Mouse (Mus musculus) kidney, adult 10 weeks (tissue): ENCODE data around the gene Il18bp. TPM values are rescaled to one million over a fixed set of nuclear protein-coding genes. Genes with fewer than 3 reads are reported as not detected.

ENCODE experiments used
- polyA plus RNA-seq: library from polyadenylated mRNA; stranded (reverse); fragments of 350-450 nt; fragmentation: Illumina TruSeq; extraction: RNeasy Lipid Tissue Mini Kit (QIAGEN cat#74804); gene quantifications from one replicate; pipeline ENCODE4 v1.2.3, GENCODE M21; 2014; ENCODE audit warnings: low read depth, low replicate concordance

Gene Il18bp
- 9.1 TPM for polyA plus RNA-seq

GRCm38 (mm10) chr7:102018590-102018989 is at the start of gene Il18bp:
TSS of gene Il18bp (minus strand) at chr7:102018690.

GRCm38 (mm10) chr7:102065046-102065891 is 46.8 kb upstream of the Il18bp start, which contains the start of the genes Rnf121, Xndc1 and Xntrpc:
TSS of gene Rnf121 (minus strand) at chr7:102065469.
TSS of gene Xndc1 (plus strand) at chr7:102065511.
TSS of gene Xntrpc (plus strand) at chr7:102065713.

Other genes starting within 250 kb of the Il18bp start
- not detected for gene Phox2a, start 200.4 kb downstream of the Il18bp start, polyA plus RNA-seq
- gene Inppl1, start 180.5 kb downstream of the Il18bp start, polyA plus RNA-seq, result 25.5 TPM
- not detected for gene Folr2, start 161.5 kb downstream of the Il18bp start, polyA plus RNA-seq
- 16.7 TPM for gene Anapc15, start 155.0 kb downstream of the Il18bp start, polyA plus RNA-seq
- 65.8 TPM for gene Folr1, start 147.9 kb downstream of the Il18bp start, polyA plus RNA-seq
- 9.7 TPM for gene Lamtor1, start 112.8 kb downstream of the Il18bp start, polyA plus RNA-seq
- gene Tomt, start 112.3 kb downstream of the Il18bp start, polyA plus RNA-seq, result not detected
- gene Lrrc51, start 84.8 kb downstream of the Il18bp start, polyA plus RNA-seq, result 4.3 TPM
- 58.5 TPM for gene Numa1, start 84.6 kb downstream of the Il18bp start, polyA plus RNA-seq
- gene Rnf121, start 46.8 kb upstream of the Il18bp start, polyA plus RNA-seq, result 16.5 TPM
- 9.9 TPM for gene Xndc1, start 46.8 kb upstream of the Il18bp start, polyA plus RNA-seq
- not detected for gene Xntrpc, start 47.0 kb upstream of the Il18bp start, polyA plus RNA-seq
- gene Trpc2, start 64.4 kb upstream of the Il18bp start, polyA plus RNA-seq, result not detected
- not detected for gene Art1, start 83.1 kb upstream of the Il18bp start, polyA plus RNA-seq
- not detected for gene Art5, start 90.8 kb upstream of the Il18bp start, polyA plus RNA-seq
- gene Chrna10, start 98.1 kb upstream of the Il18bp start, polyA plus RNA-seq, result not detected
- 33.4 TPM for gene Nup98, start 191.5 kb upstream of the Il18bp start, polyA plus RNA-seq
- 25.3 TPM for gene Pgap2, start 191.5 kb upstream of the Il18bp start, polyA plus RNA-seq
- gene Rhog, start 237.4 kb upstream of the Il18bp start, polyA plus RNA-seq, result 1.2 TPM
- gene Stim1, start 249.1 kb upstream of the Il18bp start, polyA plus RNA-seq, result 5.1 TPM